Mouse (Mus musculus): ENCODE results near the gene D17H6S53E.

DNA sequence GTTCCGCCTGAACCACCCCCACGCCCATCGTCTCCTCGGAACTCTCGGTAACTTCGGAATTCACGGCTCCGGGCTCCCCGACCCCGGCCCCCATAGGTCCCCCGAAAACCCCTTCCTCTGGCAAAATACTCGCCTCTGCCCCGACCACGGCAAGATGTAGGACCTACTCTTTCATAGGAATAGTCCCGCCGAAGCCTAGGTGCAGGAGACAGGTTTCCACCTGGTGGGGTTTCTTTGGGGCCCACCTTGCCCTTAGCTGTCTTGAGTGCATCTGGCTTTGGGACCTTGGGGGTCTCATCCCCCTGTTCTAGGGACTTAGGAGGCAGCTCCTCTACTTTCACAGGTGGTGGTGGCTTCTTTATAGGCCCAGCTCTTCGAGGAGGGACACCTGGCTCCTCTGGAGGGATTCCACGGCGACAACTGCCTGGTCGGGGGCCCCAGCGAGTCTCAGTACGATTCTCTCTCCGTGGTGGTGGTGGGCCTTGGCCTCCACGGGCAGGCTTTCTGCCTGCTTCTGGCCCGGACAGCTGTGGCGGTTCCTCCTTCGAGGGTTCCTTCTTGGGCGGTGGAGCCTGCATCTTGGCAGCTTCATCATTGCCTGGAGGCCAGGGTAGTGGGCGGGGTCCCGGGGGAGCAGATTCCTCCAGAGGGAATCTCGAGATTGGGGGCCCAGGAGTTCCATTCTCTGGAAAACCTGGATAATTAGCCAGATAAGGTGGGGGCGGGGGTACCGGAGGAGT lies 30.5 kb downstream of the D17H6S53E start:
- TF ChIP-seq EP300 (IDR thresholded peaks at IDR 0.05; ENCODE audit: low read depth), result no peak
- TF ChIP-seq CTCF (IDR thresholded peaks at IDR 0.05; ENCODE audit: low read depth), result no peak
